Mouse (Mus musculus) spleen, postnatal 10 days (tissue): ENCODE measurements around the gene Vnn3.

Experiments used
- DNase-seq, 2 experiments: peaks; one replicate each; pipeline ENCODE4 v3.0.0; 2021 to 2022; ENCODE audit warnings: low spot score in 2 of 2

Vnn3 gene

DNA sequence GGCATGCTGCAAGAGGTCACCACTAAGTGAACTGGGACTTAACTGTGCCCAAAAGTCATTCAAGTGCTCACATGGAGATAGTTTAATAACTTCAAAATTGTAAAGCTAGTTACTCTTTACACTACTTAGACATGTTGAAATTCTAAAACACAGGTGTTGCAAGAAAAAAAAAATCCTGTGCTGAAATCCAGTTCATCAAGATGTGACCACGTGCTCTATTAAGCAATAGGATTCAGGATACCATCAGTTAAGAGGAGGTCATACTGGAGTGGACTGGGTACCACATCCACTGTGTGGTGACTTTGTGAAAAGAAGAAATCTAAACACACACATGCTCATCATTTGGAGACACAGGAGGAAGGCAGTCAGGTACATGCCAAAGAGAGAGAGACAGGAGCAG lies 41.7 kb downstream of the Vnn3 start:
- DNase-seq, result no peak

DNA sequence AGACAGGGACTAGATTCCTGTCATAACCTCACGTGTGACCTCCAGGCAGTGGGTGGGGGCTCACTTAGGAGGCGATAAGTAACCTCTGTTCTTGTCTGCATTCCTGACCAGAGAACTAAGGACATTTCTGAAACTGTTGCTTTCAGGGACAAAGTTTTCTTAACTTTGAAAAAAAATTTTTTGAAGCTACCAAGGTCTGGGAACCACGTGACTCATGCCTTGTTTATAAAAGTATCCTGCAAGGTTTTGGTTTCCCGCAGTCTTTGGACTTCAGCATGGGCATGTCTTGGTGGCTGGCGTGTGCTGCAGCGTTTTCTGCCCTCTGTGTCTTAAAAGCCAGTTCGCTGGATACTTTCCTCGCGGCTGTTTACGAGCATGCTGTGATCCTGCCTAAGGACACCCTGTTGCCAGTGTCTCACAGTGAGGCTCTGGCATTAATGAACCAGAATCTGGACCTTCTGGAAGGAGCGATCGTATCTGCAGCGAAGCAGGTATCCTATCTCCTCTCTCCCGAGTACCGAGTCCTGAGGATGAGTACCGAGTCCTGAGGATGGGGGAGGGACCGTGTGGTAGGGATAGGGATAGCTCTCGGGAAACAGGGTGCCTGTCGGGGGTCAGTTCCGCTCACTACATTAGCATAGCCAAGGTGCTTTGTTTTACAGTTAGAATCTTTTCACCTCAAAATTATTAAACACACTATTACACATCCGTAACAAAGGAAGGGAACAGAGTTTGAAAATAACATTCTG lies 43.5 kb downstream of the Vnn3 start, which contains the start of gene Vnn1:
Vnn1 (plus strand) TSS at position 88 of the 749 bp plus-strand sequence.
- DNase-seq, result no peak

DNA sequence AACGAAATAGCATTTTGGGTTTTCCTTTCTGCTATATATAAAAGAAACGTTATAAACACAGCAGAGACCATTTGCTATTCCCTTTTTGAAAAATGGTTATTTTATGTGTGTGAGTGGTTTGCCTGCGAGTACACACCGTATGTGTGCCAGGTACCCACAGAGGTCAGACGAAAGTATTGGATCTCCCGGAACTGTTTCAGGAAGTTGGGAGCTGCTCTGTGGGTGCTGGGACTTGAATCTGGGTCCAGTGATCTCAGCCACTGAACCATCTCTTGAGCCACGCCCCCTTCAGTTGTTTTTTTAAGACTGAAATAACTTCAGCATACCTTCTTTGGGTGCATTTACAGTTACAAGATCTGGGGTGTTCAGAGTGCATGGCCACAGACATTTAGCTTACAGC lies 44.1 kb downstream of the Vnn3 start:
- no peak for DNase-seq

DNA sequence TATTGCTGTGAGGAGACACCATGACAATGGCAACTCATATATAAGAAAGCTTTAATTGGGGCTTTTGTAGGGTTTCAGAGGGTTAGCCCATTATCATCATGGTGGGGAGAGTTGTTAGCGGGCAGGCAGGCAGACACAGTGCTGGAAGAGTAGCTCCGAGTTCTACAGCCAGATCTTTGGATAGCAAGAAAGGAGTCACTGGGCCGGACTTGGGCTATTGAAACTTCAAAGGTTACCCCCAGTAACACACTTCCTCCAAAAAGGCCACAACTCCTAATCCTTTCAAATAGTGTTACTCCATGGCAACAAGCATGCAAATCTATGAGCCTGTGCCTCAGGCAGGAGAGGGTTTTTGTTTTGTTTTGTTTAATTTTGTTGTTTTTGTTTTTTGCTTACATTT lies 49.9 kb downstream of the Vnn3 start:
- DNase-seq, result no peak

DNA sequence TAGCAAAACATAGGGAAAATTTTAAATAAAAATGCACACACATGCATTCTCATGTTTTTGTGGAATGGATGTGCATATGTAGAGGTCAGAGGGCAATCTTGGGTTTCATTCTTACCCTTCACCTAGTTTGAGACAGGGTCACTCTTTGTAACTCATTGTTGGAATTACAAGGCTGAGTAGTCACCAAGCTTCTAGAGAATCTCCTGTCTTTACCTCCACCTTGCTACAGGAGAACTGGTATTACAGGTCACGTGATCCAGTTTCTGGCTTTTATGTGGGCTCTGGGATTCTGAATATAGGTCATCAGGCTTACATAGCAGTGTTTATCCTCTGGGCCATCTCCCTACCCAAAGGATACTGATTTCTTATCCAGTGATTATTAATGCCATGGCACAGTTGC lies 54.4 kb downstream of the Vnn3 start:
- no peak for DNase-seq
